Mouse (Mus musculus) v-Abl transformed pro-B cells (cell line): ENCODE results near the gene Ajuba.
"Not testable (repeated sequence)": the region's sequence is repeated elsewhere in the genome, so short reads cannot be mapped to it uniquely, and the experiment has no call there.

Experiments
- in situ Hi-C, 2 experiments: fragments of 400-800 bp; cut with MboI; formaldehyde crosslinking; loops; one replicate each; pipeline ENCODE4 v1.15.1; 2025; ENCODE audit not compliant: unreplicated experiment in 2 of 2

Gene Ajuba

DNA sequence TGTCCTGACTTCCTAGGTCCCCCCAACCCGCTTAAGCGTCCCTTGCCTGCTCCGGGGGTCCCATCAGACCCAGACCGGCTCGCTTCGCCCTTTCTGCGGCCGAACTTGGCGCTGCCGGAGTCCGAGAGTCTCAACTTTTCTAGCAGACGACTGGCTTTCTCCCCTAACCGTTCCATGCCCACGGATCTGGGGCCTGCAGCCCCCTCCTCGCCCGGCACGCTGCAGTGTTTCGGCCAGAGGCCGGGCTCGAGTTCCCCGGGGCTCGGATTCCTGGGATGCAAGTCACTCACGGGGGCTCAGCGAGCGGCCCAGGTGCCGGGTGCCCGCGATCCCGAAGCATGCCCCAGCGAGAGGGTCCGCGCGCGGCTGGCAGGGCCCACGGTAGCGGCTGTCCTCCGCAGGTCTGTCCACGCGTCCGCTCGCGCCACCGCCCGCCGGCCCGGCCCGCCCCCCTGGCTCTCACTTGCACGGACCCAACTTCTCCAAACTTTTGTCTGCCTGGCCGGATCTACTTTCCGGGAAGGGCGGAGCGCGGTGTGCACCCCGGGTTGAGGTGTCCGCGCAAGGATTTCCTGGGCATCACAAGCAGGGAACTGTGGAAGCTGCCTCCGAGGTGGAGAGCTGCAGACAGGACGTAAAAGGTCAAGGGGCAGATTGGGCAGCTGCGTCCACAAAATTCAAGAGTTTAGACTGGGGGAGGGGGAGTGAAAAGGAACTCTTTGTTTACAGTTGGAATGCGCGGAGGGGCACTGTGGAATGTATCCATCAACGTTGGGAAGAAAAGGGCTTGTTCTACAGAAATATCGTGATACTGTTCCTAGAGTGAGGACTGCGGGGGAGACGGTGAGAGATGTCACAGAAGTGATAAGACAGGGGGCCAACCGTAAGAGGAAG is at the start of gene Ajuba:
TSS of gene Ajuba (minus strand) at position 470 of the 894 bp plus-strand sequence.
- in situ Hi-C loops = loop anchor here in 1 of 2 experiments (10.0 kb wide), 1 partner anchor 127 kb away; no protein-coding TSS in a partner anchor

- in situ Hi-C loops = loop anchor here in 1 of 2 experiments (25.0 kb wide), 1 partner anchor 563 kb away; no protein-coding TSS in a partner anchor
Measured at GRCm38 (mm10) chr14:54624976-54625375, 47.6 kb upstream of the Ajuba start.

DNA sequence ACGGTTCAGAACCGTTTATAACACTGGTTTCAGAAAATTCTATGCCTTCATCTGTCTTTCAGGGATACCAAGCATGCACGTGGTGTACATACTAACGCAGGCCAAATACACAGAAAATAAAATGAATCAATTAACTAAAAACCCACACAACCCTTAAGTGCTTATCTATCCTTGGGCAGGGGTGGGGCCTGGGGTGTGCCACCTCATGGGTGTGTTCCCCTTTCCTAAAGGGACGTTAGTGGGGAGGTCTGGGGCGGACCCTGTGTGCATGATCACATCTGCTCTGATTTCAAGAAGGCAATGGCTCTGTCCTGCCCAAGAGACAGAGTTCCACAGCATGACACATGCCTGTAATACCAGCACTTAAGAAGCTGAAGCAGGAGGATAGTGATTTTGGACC is 46.0 kb upstream of the Ajuba start:
- in situ Hi-C loops = no loop called here

GRCm38 (mm10) chr14:54621133-54621532 is 43.8 kb upstream of the Ajuba start, which contains the start of gene Psmb11:
Psmb11 (plus strand) TSS chr14:54621433.
- in situ Hi-C loops = no loop called here

- in situ Hi-C loops = no loop called here
Measured at GRCm38 (mm10) chr14:54617897-54618365, 40.6 kb upstream of the Ajuba start, which contains the start of gene Psmb5. Psmb5 (minus strand) TSS chr14:54618022.

- in situ Hi-C loops = no loop called here
Measured at GRCm38 (mm10) chr14:54617152-54617896, 40.0 kb upstream of the Ajuba start.

- in situ Hi-C loops = no loop called here
Measured at GRCm38 (mm10) chr14:54616226-54616825, 39.0 kb upstream of the Ajuba start.

DNA sequence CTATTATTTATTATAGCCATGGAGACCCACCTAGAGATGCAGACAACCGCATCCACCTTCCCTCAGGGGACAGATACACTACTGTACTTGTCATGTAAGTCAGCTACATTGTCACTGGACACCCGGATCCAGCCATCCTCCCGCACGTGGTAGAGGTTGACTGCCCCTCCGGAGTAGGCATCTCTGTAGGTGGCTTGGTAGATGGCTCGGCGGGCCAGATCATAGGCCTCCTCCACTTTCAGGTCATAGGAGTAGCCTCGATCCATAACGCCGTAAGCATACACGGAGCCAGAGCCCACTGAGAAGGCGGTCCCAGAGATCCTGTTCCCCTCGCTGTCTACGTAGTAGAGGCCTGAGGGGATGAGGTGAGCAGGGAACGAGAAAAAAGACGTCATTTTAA is 36.8 kb upstream of the Ajuba start:
- in situ Hi-C loops = not testable (repeated sequence)

- in situ Hi-C loops = no loop called here
Measured at GRCm38 (mm10) chr14:54610648-54611047, 33.3 kb upstream of the Ajuba start.

- in situ Hi-C loops = no loop called here
Measured at GRCm38 (mm10) chr14:54609962-54610361, 32.6 kb upstream of the Ajuba start.

DNA sequence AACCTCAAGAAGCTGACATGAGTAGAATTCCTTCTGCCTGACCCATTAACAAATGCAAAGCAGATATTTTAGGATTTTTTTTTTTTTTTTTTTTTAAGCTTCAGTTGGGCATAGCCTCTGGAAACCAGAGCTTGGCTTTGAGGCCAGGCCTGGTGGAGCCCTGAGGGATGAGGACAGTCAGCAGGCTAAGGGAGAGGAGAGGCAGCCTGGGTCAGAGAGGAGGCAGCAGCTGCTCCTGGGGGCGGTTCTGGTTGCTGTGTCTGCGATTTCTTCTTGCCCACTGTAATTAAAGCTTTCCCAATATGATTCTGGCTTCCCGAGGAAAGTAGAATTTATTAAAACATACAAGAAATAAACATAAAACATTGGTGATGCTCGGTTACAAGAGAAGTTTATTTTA is 31.9 kb upstream of the Ajuba start:
- in situ Hi-C loops = no loop called here

- in situ Hi-C loops = no loop called here
Measured at GRCm38 (mm10) chr14:54607226-54607625, 29.9 kb upstream of the Ajuba start.

DNA sequence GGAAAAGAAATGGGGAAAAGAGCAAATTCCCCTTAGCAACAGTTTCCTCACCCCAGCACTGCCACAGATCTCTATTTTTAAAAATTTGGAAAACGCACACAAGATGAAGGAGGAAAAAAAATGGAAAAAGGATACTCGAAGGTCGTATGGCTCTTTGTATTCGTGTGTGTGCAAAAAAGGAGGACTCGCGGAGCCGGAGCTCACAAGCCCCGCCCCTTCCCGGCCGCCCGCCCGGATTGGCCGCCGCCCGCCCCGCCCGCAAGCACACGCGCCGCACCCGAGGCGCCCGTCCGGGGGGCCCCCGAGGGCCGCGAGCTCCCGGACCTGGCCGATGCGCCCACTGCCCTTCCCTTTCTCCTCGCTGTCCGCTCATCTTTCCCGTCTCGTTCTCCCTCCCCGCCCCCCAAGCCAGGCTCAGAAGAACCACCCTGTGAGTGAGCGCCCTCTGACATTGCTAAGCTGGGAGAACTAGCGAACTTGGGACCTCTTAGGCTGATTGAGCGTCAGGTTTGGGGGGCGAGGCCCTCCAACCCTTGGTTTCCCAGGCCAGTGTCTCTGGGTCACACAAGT is 28.5 kb upstream of the Ajuba start, which contains the start of gene 4931414P19Rik:
TSS of gene 4931414P19Rik (minus strand) at position 242 of the 570 bp plus-strand sequence.
- in situ Hi-C loops = no loop called here

DNA sequence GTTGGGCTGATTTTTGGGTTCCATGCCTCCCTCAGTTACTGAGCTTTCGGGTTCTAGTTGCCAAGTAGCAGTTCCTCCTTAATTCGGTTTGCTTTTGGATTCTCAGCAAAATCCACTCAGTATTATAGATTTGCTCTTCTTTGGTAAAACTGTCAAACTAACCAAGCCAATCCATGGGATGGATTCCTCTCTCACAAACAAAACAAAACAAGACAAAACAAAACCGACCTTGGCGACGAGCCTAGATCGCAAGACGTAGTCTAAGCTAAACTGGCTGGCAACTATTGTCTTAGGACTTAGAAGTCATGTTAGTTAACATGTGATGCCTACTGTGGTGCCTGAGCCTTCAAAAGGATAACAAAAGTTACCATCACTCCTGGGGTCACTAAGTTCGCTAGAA is 26.3 kb upstream of the Ajuba start:
- in situ Hi-C loops = loop anchor here in 1 of 2 experiments (5.0 kb wide), 1 partner anchor 36 kb away; no protein-coding TSS in a partner anchor

GRCm38 (mm10) chr14:54603038-54603654 is 25.8 kb upstream of the Ajuba start:
- in situ Hi-C loops = loop anchor here in 1 of 2 experiments (5.0 kb wide), 1 partner anchor 36 kb away; no protein-coding TSS in a partner anchor

DNA sequence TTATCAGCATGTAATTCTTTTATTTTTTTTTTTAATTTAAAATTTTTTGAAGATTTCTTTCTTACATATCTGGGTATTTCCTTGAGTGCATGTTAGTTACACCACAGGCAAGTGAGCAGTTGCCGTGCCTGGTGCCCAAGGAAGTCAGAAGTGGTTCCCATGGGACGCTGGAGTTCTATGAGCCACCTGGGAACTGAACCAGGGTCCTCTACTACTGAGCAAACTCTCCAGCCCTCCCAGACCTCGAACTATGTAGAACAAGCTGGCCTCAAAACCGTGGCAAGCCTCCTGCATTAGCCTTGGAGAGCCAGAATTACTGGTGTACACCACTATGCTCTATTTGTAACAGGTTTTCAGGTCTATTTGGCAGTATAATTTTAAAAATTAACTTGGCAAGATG is 25.3 kb upstream of the Ajuba start:
- in situ Hi-C loops = loop anchor here in 1 of 2 experiments (5.0 kb wide), 1 partner anchor 35 kb away; no protein-coding TSS in a partner anchor

- in situ Hi-C loops = loop anchor here in 1 of 2 experiments (5.0 kb wide), 1 partner anchor 34 kb away; no protein-coding TSS in a partner anchor
Measured at GRCm38 (mm10) chr14:54601601-54602000, 24.2 kb upstream of the Ajuba start.

GRCm38 (mm10) chr14:54597084-54597483 is 19.7 kb upstream of the Ajuba start:
- in situ Hi-C loops = no loop called here

- in situ Hi-C loops = no loop called here
Measured at GRCm38 (mm10) chr14:54594631-54595414, 17.5 kb upstream of the Ajuba start.
